Mouse (Mus musculus): ENCODE results near the gene Epm2a.
A peak's percentile ranks its signal among the peaks of the same experiment; 100 is the strongest.

The Epm2a gene

DNA sequence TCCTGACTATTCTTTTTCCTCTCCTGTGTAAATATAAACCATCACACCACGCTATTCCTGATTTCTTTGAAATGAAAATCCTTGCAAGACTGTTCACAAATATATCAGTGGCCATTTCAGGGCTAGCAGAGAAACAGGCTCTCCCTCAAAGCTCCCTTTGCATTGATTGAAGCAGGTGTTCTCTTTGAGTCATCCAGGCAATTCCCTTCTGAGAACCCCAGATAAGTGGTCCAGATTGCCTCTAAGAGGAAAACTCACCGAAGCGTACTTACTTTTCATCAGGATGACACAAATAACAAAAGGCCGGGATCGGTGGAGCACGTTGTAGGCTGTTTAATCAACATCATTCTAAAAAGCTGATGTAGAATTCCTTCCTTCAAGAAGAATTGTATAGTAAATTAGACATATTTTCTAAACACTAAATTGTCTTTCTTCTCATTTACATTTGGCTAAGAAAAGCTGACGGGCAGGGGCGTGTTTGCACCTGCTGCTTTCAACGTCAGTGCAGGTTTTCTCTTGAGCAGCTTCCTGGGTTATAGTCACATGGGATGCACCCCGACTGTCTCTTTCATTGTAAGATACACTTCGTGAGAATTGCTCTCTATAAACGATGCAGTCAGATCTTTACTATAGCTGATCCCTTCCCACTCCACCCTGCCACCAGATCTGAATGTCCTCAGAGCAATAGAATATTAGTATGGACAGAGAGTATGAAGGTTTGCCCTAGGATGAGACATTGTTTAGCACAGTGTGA is 86.0 kb downstream of the Epm2a start:
- DNase-seq, result no peak

DNA sequence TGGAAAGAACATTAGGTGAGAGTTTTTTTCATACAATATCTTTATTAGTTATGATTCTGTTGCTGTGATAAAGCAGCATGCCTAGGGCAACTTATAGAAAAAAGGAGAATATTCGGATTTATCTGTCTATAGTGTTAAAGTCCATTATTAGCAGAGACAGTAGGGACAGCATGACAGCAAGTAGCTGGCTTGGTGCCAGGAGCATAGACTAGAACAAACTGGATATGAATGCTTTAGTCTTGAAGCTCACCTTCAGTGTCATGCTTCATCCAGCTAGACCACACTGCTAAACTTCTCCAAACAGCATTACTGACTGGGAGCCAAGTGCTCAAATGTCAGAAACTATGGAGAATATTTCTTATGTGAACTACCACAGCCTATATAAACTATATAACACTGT is 93.8 kb downstream of the Epm2a start:
- no peak for DNase-seq

DNA sequence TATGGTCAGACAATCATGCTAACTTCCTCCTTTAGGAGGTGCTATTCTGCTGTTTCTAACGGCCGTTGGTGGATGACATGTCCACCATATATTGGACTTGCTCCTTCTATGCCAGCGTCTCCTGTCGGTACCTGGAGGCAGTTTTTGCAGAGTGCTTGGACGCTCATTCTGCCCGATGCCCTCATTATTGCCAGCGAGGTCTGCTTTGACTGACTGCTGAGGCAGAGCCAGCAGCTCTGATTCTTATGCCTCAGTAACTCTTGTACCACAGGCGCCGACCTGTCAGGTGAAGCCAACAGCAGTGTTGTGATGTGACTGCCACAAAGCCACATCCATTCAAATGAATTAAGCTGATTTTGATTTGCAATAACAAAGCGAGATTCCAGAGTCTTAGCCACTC is 95.3 kb downstream of the Epm2a start:
- no peak for DNase-seq

DNA sequence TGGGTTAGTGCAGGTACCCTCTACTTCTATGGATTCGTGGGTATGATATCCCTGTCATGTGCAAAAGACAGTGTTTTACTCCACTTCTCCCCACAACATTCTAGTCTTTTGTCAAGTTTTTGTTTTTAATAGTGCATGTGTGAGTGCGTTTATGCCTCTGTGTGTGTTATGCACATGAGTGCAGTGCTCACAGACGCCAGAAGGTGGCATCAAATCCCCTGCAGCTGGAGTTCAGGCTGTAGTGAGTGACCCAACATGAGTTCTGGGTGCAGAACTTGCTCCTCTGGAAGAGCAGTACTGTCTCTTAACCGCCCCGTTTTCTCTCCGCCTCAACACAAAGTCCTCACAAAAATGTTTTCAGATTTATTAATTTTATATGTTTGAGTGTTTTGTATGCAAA is 96.1 kb downstream of the Epm2a start:
- no peak for DNase-seq

DNA sequence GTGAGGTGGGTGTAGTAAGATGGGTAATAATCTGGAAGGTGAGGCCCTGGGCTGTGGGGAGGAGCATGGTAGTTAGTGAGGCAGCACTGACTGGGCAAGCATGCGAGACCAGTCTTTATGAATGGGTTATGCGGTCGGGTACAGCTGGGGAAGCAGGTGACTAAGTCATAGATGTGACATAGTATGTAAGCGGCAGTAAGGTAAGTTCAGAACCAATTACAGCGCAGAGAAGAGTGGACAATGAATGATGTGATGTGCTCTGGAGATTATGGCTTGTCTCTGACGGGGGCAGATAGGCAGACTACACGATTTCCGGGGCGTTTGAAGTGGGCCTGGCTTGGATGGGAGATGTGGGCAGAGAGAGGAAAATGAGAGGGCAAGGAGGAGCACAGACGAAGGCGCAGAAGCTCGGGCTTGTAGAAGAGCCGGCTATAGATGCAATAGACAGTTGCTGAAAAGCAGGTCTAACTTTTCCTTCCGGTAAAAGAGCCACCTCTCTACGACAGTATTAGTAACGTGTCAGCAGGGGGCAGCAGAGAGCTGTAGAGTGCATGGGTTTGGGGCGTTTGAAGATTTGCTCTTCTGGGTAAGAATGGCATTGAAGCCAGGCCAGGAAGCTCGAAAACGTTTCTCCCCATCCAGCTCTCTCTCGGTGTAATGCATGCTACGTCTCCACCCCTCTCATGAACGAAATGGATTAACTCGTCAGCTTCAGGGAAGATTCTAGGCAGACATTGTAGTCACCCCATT is 106.5 kb downstream of the Epm2a start:
- DNase-seq, result peak; percentile 66

DNA sequence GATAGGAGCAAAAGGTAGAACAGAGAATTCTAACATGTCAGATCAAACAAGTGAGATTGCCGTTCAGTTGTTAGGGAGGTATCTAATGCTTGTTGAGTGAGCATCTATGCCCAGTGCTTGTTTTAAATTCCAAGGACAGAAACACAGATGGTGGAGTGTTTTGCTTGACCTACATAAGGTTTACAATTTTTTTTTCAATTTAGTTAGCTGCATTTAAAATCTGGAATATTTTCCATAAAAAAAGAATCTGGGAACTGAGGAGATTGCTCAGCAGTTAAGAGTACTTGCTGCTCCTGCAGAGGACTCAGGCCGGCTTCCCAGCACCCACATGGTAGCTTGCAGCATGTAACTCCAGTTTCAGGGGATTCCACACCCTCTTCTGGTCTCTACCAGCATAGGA is 109.3 kb downstream of the Epm2a start:
- DNase-seq, result no peak

DNA sequence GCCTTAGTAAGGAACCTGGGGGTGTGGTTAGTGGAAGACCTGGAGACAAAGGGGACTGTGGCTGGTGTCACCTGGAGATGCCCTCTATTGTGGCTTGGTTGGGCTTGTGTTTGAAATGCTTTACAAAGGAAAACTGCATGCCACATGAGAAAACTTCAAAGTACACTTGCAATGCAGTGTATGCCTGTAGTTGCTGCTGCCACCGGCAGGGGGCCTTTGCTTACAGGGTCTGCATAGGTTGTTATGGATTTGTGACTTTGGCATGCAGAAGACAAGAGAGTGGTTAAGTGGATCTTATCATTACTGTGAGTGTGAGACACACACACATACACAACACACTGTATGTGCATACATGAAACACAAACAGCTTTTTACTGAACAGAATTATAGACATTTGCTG is 114.2 kb downstream of the Epm2a start:
- DNase-seq, result no peak

DNA sequence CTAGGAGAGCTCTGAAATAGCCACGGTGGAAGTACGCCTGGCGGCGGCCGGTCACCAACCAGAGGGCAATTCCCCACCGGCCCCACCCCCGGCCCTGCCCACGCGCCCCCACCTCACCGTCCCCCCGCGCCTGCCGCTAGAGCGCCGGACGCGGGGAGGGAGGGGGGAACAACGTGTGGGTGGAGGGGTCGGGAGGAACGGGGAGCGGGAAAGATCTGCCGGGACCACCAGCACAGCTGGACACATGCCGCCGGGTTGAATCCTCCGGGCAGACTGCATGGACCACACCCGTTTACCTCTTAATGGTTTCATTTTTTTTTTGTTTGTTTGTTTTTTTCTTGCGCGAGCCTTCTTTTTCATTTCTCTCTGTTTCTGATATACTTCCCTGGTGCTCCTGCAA is 148.8 kb downstream of the Epm2a start:
- peak; percentile 90 for DNase-seq
